Mouse (Mus musculus): ENCODE data around the gene Tbck. TPM values are rescaled to one million over a fixed set of nuclear protein-coding genes. Genes with fewer than 3 reads are reported as not detected.

Tbck gene
- total RNA-seq, 2 experiments from 2014 or later, result 30.0 to 32.0 TPM

GRCm38 (mm10) chr3:132772054-132772453 is 88.1 kb downstream of the Tbck start:
- intact Hi-C loops (cut with DNase I), result no loop called here
- no peak for DNase-seq (ENCODE audit: extremely low spot score in 1 of 2, low spot score in 2 of 2)
- no peak overlapping the region for H3K4me3 ChIP-seq
- TF ChIP-seq CTCF (IDR thresholded peaks at IDR 0.05), result no peak
- no peak overlapping the region for H3K27ac ChIP-seq

DNA sequence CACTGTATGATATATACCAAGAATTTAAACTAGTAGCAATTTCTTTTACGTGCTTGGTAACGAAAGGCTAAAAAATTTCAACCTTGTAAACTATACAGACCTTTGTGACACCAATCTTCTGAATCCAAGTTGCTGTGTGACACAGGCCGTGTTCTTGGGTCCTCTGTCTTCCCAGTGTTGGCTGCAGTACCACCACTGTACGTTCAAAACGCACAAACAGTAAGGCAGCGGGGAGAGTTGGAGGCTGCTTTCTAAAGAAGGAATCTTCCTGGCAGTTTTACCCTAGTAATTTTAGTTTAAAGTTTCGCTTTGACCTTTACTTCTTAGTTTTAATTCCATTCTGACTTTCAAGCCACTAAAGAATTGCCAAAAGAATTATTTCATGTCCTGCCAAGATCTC is 92.7 kb downstream of the Tbck start:
- intact Hi-C loops (cut with DNase I), result no loop called here
- no peak overlapping the region for H3K27ac ChIP-seq
- DNase-seq (ENCODE audit: extremely low spot score in 1 of 2, low spot score in 2 of 2), result no peak
- H3K4me3 ChIP-seq, result no peak overlapping the region
- no peak for TF ChIP-seq CTCF (IDR thresholded peaks at IDR 0.05)

- Histone ChIP-seq H3K4me3 (no peak overlapping the region), H3K27ac (no peak overlapping the region)
- DNase-seq (ENCODE audit: extremely low spot score in 1 of 2, low spot score in 2 of 2), result no peak
- no peak for TF ChIP-seq CTCF (IDR thresholded peaks at IDR 0.05)
- intact Hi-C loops (cut with DNase I), result no loop called here
Observed at GRCm38 (mm10) chr3:132781103-132781502, 97.2 kb downstream of the Tbck start.

GRCm38 (mm10) chr3:132783087-132783486 is 99.1 kb downstream of the Tbck start:
- DNase-seq (ENCODE audit: extremely low spot score in 1 of 2, low spot score in 2 of 2), result no peak
- intact Hi-C loops (cut with DNase I), result no loop called here
- Histone ChIP-seq H3K27ac (no peak overlapping the region), H3K4me3 (no peak overlapping the region)
- TF ChIP-seq CTCF (IDR thresholded peaks at IDR 0.05), result no peak

GRCm38 (mm10) chr3:132784732-132785131 is 100.8 kb downstream of the Tbck start:
- no peak for TF ChIP-seq CTCF (IDR thresholded peaks at IDR 0.05)

GRCm38 (mm10) chr3:132786690-132787089 is 102.7 kb downstream of the Tbck start:
- TF ChIP-seq CTCF (IDR thresholded peaks at IDR 0.05), result no peak
- intact Hi-C loops (cut with DNase I), result no loop called here
- DNase-seq (ENCODE audit: extremely low spot score in 1 of 2, low spot score in 2 of 2), result no peak
- no peak overlapping the region for H3K27ac ChIP-seq
- no peak overlapping the region for H3K4me3 ChIP-seq

More at GRCm38 (mm10) chr3:132784732-132785131, 100.8 kb downstream of the Tbck start:
- intact Hi-C loops (cut with DNase I), result no loop called here
- no peak for DNase-seq (ENCODE audit: extremely low spot score in 1 of 2, low spot score in 2 of 2)
- no peak overlapping the region for H3K27ac ChIP-seq
- no peak overlapping the region for H3K4me3 ChIP-seq

DNA sequence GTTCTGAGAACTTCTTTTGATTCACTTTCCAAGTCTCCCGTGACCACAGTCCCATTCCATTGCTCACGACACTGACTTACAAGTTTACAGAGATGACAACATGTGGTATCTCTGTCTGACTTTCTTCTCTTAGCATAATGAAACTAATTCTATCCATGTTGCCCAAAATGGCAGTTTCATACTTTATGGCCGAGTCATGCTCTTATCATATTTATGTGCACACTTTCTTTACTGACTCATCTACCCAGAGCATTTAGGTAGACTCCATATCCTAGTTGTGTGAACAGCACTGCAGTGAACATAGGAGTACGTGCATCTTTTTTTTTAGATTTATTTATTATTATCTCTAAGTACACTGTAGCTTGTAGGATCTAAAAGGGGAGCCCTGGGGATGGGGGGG is 103.8 kb downstream of the Tbck start:
- TF ChIP-seq CTCF (IDR thresholded peaks at IDR 0.05), result no peak
- no peak overlapping the region for H3K27ac ChIP-seq
- no peak overlapping the region for H3K4me3 ChIP-seq
- intact Hi-C loops (cut with DNase I), result no loop called here
- no peak for DNase-seq (ENCODE audit: extremely low spot score in 1 of 2, low spot score in 2 of 2)

GRCm38 (mm10) chr3:132791140-132791539 is 107.2 kb downstream of the Tbck start:
- no peak for TF ChIP-seq CTCF (IDR thresholded peaks at IDR 0.05)
- Histone ChIP-seq H3K27ac (no peak overlapping the region), H3K4me3 (no peak overlapping the region)
- intact Hi-C loops (cut with DNase I), result no loop called here
- DNase-seq (ENCODE audit: extremely low spot score in 1 of 2, low spot score in 2 of 2), result no peak

DNA sequence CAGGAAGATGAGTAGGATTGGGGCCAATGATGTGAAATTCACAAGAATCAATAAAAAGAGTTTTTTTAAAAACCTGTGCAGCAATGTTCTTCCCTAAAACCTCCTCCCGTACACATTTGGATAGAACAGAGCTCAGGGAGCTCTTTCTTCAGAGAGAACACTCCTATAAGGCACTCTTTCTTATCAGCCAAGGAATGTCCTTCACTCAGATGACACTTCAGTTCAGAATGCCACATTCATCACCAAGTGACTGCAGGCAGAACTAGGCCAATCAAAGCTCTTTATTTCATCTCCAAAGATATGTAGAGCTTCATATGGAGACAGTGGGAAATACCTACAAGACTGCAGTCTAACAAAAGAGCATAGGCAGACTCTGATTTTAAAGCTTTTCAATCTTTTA is 116.3 kb downstream of the Tbck start:
- no peak for TF ChIP-seq CTCF (IDR thresholded peaks at IDR 0.05)
- Histone ChIP-seq H3K4me3 (no peak overlapping the region), H3K27ac (no peak overlapping the region)
- DNase-seq (ENCODE audit: extremely low spot score in 1 of 2, low spot score in 2 of 2), result no peak
- intact Hi-C loops (cut with DNase I), result no loop called here

DNA sequence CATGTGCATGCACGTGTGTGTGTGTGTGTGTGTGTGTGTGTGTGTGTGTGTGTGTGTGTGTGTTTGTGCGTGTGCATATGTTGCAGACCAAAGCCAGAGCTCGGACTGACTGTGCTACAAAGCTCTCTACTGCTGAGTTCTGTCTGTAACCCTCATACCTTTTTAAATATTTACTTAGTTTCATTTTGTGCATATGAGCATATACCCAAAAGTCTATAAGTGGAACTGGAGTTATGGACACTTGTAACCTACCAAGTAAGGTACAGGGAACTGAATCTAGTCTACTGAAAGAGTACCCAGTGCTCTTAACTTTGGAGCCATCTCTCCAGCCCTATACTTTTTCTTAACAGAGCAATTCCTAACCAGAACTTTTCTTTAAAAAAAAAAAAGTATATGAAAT is 118.0 kb downstream of the Tbck start:
- DNase-seq (ENCODE audit: extremely low spot score in 1 of 2, low spot score in 2 of 2), result no peak
- TF ChIP-seq CTCF (IDR thresholded peaks at IDR 0.05), result no peak
- Histone ChIP-seq H3K4me3 (no peak overlapping the region), H3K27ac (no peak overlapping the region)
- intact Hi-C loops (cut with DNase I), result no loop called here

GRCm38 (mm10) chr3:132807888-132808579 is 124.1 kb downstream of the Tbck start:
- Histone ChIP-seq H3K27ac (no peak overlapping the region), H3K4me3 (no peak overlapping the region)
- no peak for TF ChIP-seq CTCF (IDR thresholded peaks at IDR 0.05)
- intact Hi-C loops (cut with DNase I), result no loop called here
- no peak for DNase-seq (ENCODE audit: extremely low spot score in 1 of 2, low spot score in 2 of 2)

GRCm38 (mm10) chr3:132808951-132809350 is 125.0 kb downstream of the Tbck start:
- Histone ChIP-seq H3K4me3 (no peak overlapping the region), H3K27ac (no peak overlapping the region)
- no peak for DNase-seq (ENCODE audit: extremely low spot score in 1 of 2, low spot score in 2 of 2)
- intact Hi-C loops (cut with DNase I), result no loop called here
- no peak for TF ChIP-seq CTCF (IDR thresholded peaks at IDR 0.05)

- no peak for DNase-seq (ENCODE audit: extremely low spot score in 1 of 2, low spot score in 2 of 2)
- Histone ChIP-seq H3K4me3 (no peak overlapping the region), H3K27ac (no peak overlapping the region)
- no peak for TF ChIP-seq CTCF (IDR thresholded peaks at IDR 0.05)
- intact Hi-C loops (cut with DNase I), result no loop called here
Observed at GRCm38 (mm10) chr3:132811791-132812190, 127.8 kb downstream of the Tbck start.
